Mouse (Mus musculus) ovary, postnatal 10 days (tissue): ENCODE measurements around the gene Cnpy1.
A peak's percentile ranks its signal among the peaks of the same experiment; 100 is the strongest.

Source experiments
- DNase-seq: peaks from one replicate; pipeline ENCODE4 v3.0.0; 2022; ENCODE audit warnings: low spot score

Gene Cnpy1

GRCm38 (mm10) chr5:28245574-28245973 lies at the start of gene Cnpy1:
Gene Cnpy1, minus strand, starts transcription at chr5:28245806.
- DNase-seq = no peak

- DNase-seq = peak; percentile 81
Observed at GRCm38 (mm10) chr5:28293990-28294389, 48.4 kb upstream of the Cnpy1 start.

GRCm38 (mm10) chr5:28292281-28292680 lies 46.7 kb upstream of the Cnpy1 start:
- no peak for DNase-seq

- DNase-seq = no peak
Observed at GRCm38 (mm10) chr5:28291118-28291850, 45.7 kb upstream of the Cnpy1 start.

- DNase-seq = no peak
Observed at GRCm38 (mm10) chr5:28290630-28291029, 45.0 kb upstream of the Cnpy1 start.

GRCm38 (mm10) chr5:28289111-28289510 lies 43.5 kb upstream of the Cnpy1 start:
- DNase-seq = no peak

- no peak for DNase-seq
Observed at GRCm38 (mm10) chr5:28277279-28277678, 31.7 kb upstream of the Cnpy1 start.

- no peak for DNase-seq
Observed at GRCm38 (mm10) chr5:28272836-28273235, 27.2 kb upstream of the Cnpy1 start.

GRCm38 (mm10) chr5:28269469-28269991 lies 23.9 kb upstream of the Cnpy1 start:
- DNase-seq = no peak

- no peak for DNase-seq
Observed at GRCm38 (mm10) chr5:28267576-28267975, 22.0 kb upstream of the Cnpy1 start.

GRCm38 (mm10) chr5:28265653-28266052 lies 20.0 kb upstream of the Cnpy1 start:
- no peak for DNase-seq

- DNase-seq = no peak
Observed at GRCm38 (mm10) chr5:28263852-28264251, 18.2 kb upstream of the Cnpy1 start.

- no peak for DNase-seq
Observed at GRCm38 (mm10) chr5:28262070-28262469, 16.5 kb upstream of the Cnpy1 start.

GRCm38 (mm10) chr5:28259939-28260338 lies 14.3 kb upstream of the Cnpy1 start:
- no peak for DNase-seq

- DNase-seq = no peak
Observed at GRCm38 (mm10) chr5:28259385-28259784, 13.8 kb upstream of the Cnpy1 start.

- DNase-seq = no peak
Observed at GRCm38 (mm10) chr5:28257816-28258215, 12.2 kb upstream of the Cnpy1 start.

- no peak for DNase-seq
Observed at GRCm38 (mm10) chr5:28252999-28253398, 7.4 kb upstream of the Cnpy1 start.

GRCm38 (mm10) chr5:28252260-28252659 lies 6.7 kb upstream of the Cnpy1 start:
- no peak for DNase-seq

GRCm38 (mm10) chr5:28251211-28251764 lies 5.7 kb upstream of the Cnpy1 start:
- DNase-seq = no peak

- no peak for DNase-seq
Observed at GRCm38 (mm10) chr5:28250479-28250878, 4.9 kb upstream of the Cnpy1 start.

- DNase-seq = no peak
Observed at GRCm38 (mm10) chr5:28245121-28245520, 485 bp downstream of the Cnpy1 start.

GRCm38 (mm10) chr5:28243501-28244177 lies 2.0 kb downstream of the Cnpy1 start:
- no peak for DNase-seq

GRCm38 (mm10) chr5:28241423-28241822 lies 4.2 kb downstream of the Cnpy1 start:
- no peak for DNase-seq
